Mouse (Mus musculus) spleen, adult 2 months (tissue): ENCODE results near the gene Plxdc1.

Experiments
- CTCF ChIP-seq: fragments of 200-500 bp; IDR thresholded peaks from 2 replicates; pipeline ENCODE4 v1.5.1; 2011; ENCODE audit warnings: mild to moderate bottlenecking, inconsistent platforms; ENCODE audit not compliant: insufficient read depth, insufficient read length, insufficient replicate concordance; ENCODE audit errors: extremely low read depth
- POLR2A ChIP-seq: fragments of 200-500 bp; IDR thresholded peaks from 2 replicates; pipeline ENCODE4 v1.6.1; 2011; ENCODE audit warnings: low read depth, low read length, inconsistent platforms

DNA sequence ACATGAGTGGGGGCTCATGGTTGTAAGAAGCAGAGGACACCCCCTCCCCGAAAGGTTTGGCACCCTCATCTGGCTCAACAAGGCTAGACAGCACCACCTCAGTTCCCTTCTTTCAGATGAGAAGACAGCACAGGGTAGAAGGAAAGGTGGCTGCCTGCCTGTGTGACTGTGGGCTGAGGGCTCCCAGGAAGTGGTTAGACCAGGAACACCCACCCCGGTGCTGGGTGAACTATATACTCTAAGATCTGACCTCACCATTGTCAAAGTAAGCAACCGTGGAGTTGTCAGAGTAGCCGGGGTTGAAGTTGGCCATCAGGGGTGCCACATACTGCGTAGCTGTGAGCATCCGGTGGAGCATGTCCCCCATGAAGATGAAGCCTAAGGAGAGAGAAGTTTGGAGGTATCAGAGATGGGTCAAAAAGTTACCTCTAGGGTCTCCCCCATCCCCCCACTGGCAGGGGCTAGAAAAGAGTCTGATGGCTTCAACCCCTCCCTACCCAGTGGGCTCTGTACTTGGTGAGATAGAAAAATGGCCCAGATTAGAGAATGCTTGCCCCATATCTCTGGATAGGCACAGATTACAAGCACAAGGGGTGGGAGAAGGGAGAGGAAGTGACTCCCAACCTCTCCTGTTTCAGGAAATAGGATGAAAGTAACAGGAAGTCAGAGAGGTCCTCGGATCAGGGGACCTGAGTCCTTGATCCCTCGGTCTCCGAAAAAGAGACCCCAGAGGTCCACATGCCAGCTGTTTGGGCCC, 30.9 kb downstream of the Plxdc1 start:
- TF ChIP-seq CTCF = no peak
- TF ChIP-seq POLR2A = no peak
